ENCODE assay signal across 24 mouse cellular contexts in the genomic region with DNA sequence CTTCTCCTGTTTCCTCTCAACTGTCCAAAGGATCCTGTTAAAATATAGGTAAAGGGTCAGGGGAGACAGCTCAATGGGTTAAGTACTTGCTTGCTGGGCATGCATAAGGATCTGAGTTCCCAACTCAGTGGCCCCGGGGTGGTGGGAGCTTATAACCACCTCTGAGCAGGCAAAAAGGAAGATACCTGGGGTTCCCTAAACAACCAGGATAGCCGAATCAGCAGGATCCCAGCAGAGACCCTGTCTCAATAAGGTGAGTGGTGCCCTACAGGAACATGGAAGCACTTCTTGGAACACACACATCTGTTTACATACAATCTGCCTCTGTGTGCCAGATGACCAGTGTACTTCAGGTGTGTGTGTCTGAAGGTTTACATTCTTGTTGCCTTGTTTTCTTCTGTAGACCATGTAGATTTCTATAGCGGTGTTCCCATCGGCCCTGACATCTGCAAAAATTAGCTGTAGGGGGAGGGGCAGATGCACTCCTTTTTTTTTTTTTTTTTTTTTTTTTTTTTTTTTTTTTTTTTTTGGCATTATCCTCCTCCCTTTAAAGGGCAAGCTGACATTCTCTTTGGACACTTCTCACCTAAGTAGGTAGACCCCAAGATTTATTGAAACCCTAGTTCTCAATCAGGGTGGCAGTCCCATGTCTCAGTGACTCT. TPM values are rescaled to one million over a fixed set of nuclear protein-coding genes. Genes with fewer than 3 reads are reported as not detected.
DNase-seq lines count a peak whose midpoint lies in the region; ATAC-seq lines count a peak whose summit lies in the region.
"Had no signal": no experiment of that assay in that cellular context is flagged by ENCODE, and none has a peak within 500 bp of the region (broad histone marks: within the 10 kb centered on the region; RNA-seq: fewer than 3 reads in every experiment).

No protein-coding gene starts in this region.

- H3K36me3 ChIP-seq in embryonic facial prominence, embryonic 14.5 days (ENCODE audit: control insufficient read depth, insufficient read depth, low read length): peaks cover 16% of the 10 kb centered on the region; the same call in 1 of the 2 replicates
- peaks cover 23% of the 10 kb centered on the region for H3K36me3 ChIP-seq in embryonic facial prominence, embryonic 10.5 days (replicated peaks)
- H3K36me3 ChIP-seq in liver, embryonic 12.5 days: peaks cover 35% of the 10 kb centered on the region

- no peak overlapping the region for H3K4me3 ChIP-seq in embryonic facial prominence, embryonic 14.5 days (ENCODE audit: low read depth, low read length)
- H3K4me3 ChIP-seq in embryonic facial prominence, embryonic 10.5 days: no peak overlapping the region
- no peak overlapping the region for H3K4me3 ChIP-seq in liver, embryonic 12.5 days

- 0 out of 2 replicates have a peak overlapping the region, but pooled peaks have one; percentile 5 for H3K9ac ChIP-seq in embryonic facial prominence, embryonic 14.5 days (ENCODE audit: low read depth, low read length)
- H3K9ac ChIP-seq in liver, embryonic 12.5 days: no peak overlapping the region

- H3K9me3 ChIP-seq in embryonic facial prominence, embryonic 14.5 days (ENCODE audit: control insufficient read depth, low read length): no peaks in the 10 kb centered on the region
- H3K9me3 ChIP-seq in embryonic facial prominence, embryonic 10.5 days: no peaks in the 10 kb centered on the region
- H3K9me3 ChIP-seq in liver, embryonic 12.5 days (replicated peaks): no peaks in the 10 kb centered on the region
- H3K9me3 ChIP-seq: embryonic facial prominence, embryonic 12.5 days; forebrain, embryonic 12.5 days; hindbrain, embryonic 10.5 days; limb, embryonic 10.5 days; liver, embryonic 15.5 days; stomach, embryonic 15.5 days had no signal

- no peak for DNase-seq in embryonic facial prominence, embryonic 14.5 days (ENCODE audit: low spot score)
- DNase-seq in embryonic facial prominence, embryonic 10.5 days (ENCODE audit: low spot score): no peak
- peak; percentile 37 for DNase-seq in testis, postnatal 10 days (ENCODE audit: low spot score)
- no peak for DNase-seq in testis, postnatal 14 days (ENCODE audit: low spot score)
- DNase-seq in naive thymus-derived CD4-positive, alpha-beta T cell, adult 2 months (ENCODE audit: low read depth): peak; percentile 33
- no peak for DNase-seq in right cerebral cortex, postnatal 4 days
- no peak for DNase-seq in ovary, adult 18-20 months (ENCODE audit: low spot score)
- DNase-seq: adrenal gland, postnatal 25 days; cerebellum, adult 11-12 months; cerebellum, postnatal 14 days; gastrocnemius, adult 2 months; kidney, adult 11 months; right cerebral cortex, postnatal 14 days; thymus, adult 2 months had no signal

- 72% methylated on average over 4 of the region's 4 CpGs for WGBS in embryonic facial prominence, embryonic 14.5 days
- 72% methylated on average over 4 of the region's 4 CpGs for WGBS in embryonic facial prominence, embryonic 10.5 days
- 60% methylated on average over 4 of the region's 4 CpGs for WGBS in liver, embryonic 12.5 days (ENCODE audit: insufficient replicate concordance)

- no peak for ATAC-seq in embryonic facial prominence, embryonic 14.5 days (ENCODE audit: low read depth)
- ATAC-seq in liver, embryonic 12.5 days: no peak

- peaks cover 11% of the 10 kb centered on the region for H3K4me1 ChIP-seq in embryonic facial prominence, embryonic 14.5 days (ENCODE audit: control insufficient read depth, insufficient read depth, low read length)
- H3K4me1 ChIP-seq in embryonic facial prominence, embryonic 10.5 days: peaks cover 26% of the 10 kb centered on the region
- H3K4me1 ChIP-seq in liver, embryonic 12.5 days: peaks cover 59% of the 10 kb centered on the region

- peak overlapping the region; percentile 87; the same call in 1 of the 2 replicates for H3K4me2 ChIP-seq in embryonic facial prominence, embryonic 14.5 days (ENCODE audit: low read depth, low read length)
- H3K4me2 ChIP-seq in liver, embryonic 12.5 days: peak overlapping the region; percentile 81

- H3K27me3 ChIP-seq in embryonic facial prominence, embryonic 14.5 days (replicated peaks; ENCODE audit: control insufficient read depth, insufficient read depth, low read length): no peaks in the 10 kb centered on the region
- peaks cover 15% of the 10 kb centered on the region; the same call in 1 of the 2 replicates for H3K27me3 ChIP-seq in embryonic facial prominence, embryonic 10.5 days (replicated peaks; ENCODE audit: low read depth, poor library complexity, severe bottlenecking)
- peaks cover 12% of the 10 kb centered on the region for H3K27me3 ChIP-seq in liver, embryonic 12.5 days (replicated peaks)
- H3K27me3 ChIP-seq: embryonic facial prominence, embryonic 12.5 days; stomach, embryonic 15.5 days had no signal

- H3K27ac ChIP-seq in embryonic facial prominence, embryonic 14.5 days (replicated peaks; ENCODE audit: low read depth, low read length): no peak overlapping the region
- no peak overlapping the region for H3K27ac ChIP-seq in embryonic facial prominence, embryonic 10.5 days (replicated peaks)
- no peak overlapping the region for H3K27ac ChIP-seq in liver, embryonic 12.5 days

RNA-seq across cellular contexts. Expression of a gene that starts 1.0 kb away (rescaled TPM):
- 79.5 and 82.2 TPM in 2 replicates for polyA plus RNA-seq in embryonic facial prominence, embryonic 14.5 days (2014; fragmentation: Nextera tagmentation; extraction: Ambion mirVana)
- 96.2 and 98.1 TPM in 2 replicates for polyA plus RNA-seq in embryonic facial prominence, embryonic 10.5 days (2016; fragmentation: Nextera tagmentation; extraction: Ambion mirVana)
- 67.4 and 69.6 TPM in 2 replicates for polyA plus RNA-seq in liver, embryonic 12.5 days (2016; fragmentation: Nextera tagmentation; extraction: Ambion mirVana)

RNA-seq across cellular contexts. Expression of a gene that starts 10.4 kb away (rescaled TPM):
- 3.0 and 3.3 TPM in 2 replicates for polyA plus RNA-seq in embryonic facial prominence, embryonic 14.5 days (2014; fragmentation: Nextera tagmentation; extraction: Ambion mirVana)
- polyA plus RNA-seq in embryonic facial prominence, embryonic 10.5 days (2016; fragmentation: Nextera tagmentation; extraction: Ambion mirVana): 2.5 and 3.0 TPM in 2 replicates
- polyA plus RNA-seq in liver, embryonic 12.5 days (2016; fragmentation: Nextera tagmentation; extraction: Ambion mirVana): 6.1 and 7.2 TPM in 2 replicates

RNA-seq across cellular contexts. Expression of a gene that starts 39.8 kb away (rescaled TPM):
- 31.0 and 32.2 TPM in 2 replicates for polyA plus RNA-seq in embryonic facial prominence, embryonic 14.5 days (2014; fragmentation: Nextera tagmentation; extraction: Ambion mirVana)
- polyA plus RNA-seq in embryonic facial prominence, embryonic 10.5 days (2016; fragmentation: Nextera tagmentation; extraction: Ambion mirVana): 30.8 and 32.0 TPM in 2 replicates
- 17.9 and 18.4 TPM in 2 replicates for polyA plus RNA-seq in liver, embryonic 12.5 days (2016; fragmentation: Nextera tagmentation; extraction: Ambion mirVana)

RNA-seq across cellular contexts. Expression of a gene that starts 43.0 kb away (rescaled TPM):
- polyA plus RNA-seq in embryonic facial prominence, embryonic 14.5 days (2014; fragmentation: Nextera tagmentation; extraction: Ambion mirVana): 2.5 and 2.7 TPM in 2 replicates
- polyA plus RNA-seq in embryonic facial prominence, embryonic 10.5 days (2016; fragmentation: Nextera tagmentation; extraction: Ambion mirVana): 0.87 and 2.5 TPM in 2 replicates
- 0.08 TPM in 1 of 2 replicates, not detected in the other for polyA plus RNA-seq in liver, embryonic 12.5 days (2016; fragmentation: Nextera tagmentation; extraction: Ambion mirVana)
- polyA plus RNA-seq: erythroblast, embryonic 14.5 days; liver, embryonic 15.5 days; lung, postnatal 0 days; macrophage had no signal

Comparison
In these comparisons a context has a peak if more than half of its experiments do, and no peak if none do; other contexts are left out.
1. DNase-seq: peak in testis, postnatal 10 days (single experiment) and naive thymus-derived CD4-positive, alpha-beta T cell, adult 2 months (single experiment); none in embryonic facial prominence, embryonic 14.5 days (single experiment), embryonic facial prominence, embryonic 10.5 days (single experiment), testis, postnatal 14 days (single experiment), right cerebral cortex, postnatal 4 days (single experiment) and ovary, adult 18-20 months (single experiment).